ENCODE assay signal across 8 mouse cellular contexts in genomic region chr1:183146795-183147194, GRCm38 (mm10).
DNase-seq lines count a peak whose midpoint lies in the region; ATAC-seq and TF ChIP-seq lines count a peak whose summit lies in the region.

No protein-coding gene starts in this region.

- no peaks in the 10 kb centered on the region for H3K9me3 ChIP-seq in erythroblast, embryonic 14.5 days (ENCODE audit: control insufficient read depth, low read length)
- H3K9me3 ChIP-seq in lung, embryonic 14.5 days (ENCODE audit: low read depth, low read length) = no peaks in the 10 kb centered on the region
- H3K9me3 ChIP-seq in limb, embryonic 12.5 days = no peaks in the 10 kb centered on the region
- no peaks in the 10 kb centered on the region for H3K9me3 ChIP-seq in neural tube, embryonic 15.5 days (replicated peaks)

- DNase-seq in lung, embryonic 14.5 days = no peak
- no peak for DNase-seq in lung, postnatal 4 days
- DNase-seq in thymus, adult 2 months = no peak
- DNase-seq in cerebellum, postnatal 36 days = no peak

- H3K27me3 ChIP-seq in erythroblast, embryonic 14.5 days (ENCODE audit: control insufficient read depth) = no peaks in the 10 kb centered on the region
- H3K27me3 ChIP-seq in lung, embryonic 14.5 days (ENCODE audit: insufficient read depth, low read length) = no peaks in the 10 kb centered on the region
- no peaks in the 10 kb centered on the region; the same call in 1 of the 2 replicates for H3K27me3 ChIP-seq in limb, embryonic 12.5 days
- H3K27me3 ChIP-seq in neural tube, embryonic 15.5 days (replicated peaks) = no peaks in the 10 kb centered on the region
- no peaks in the 10 kb centered on the region for H3K27me3 ChIP-seq in thymus, adult 2 months (ENCODE audit: control insufficient read depth, insufficient read depth, low read length)

- peak overlapping the region; percentile 49 for H3K4me2 ChIP-seq in lung, embryonic 14.5 days
- H3K4me2 ChIP-seq in limb, embryonic 12.5 days = peak overlapping the region; percentile 59
- peak overlapping the region; percentile 20; the same call in 1 of the 2 replicates for H3K4me2 ChIP-seq in neural tube, embryonic 15.5 days

- H3K9ac ChIP-seq in lung, embryonic 14.5 days = peak overlapping the region; percentile 41
- H3K9ac ChIP-seq in limb, embryonic 12.5 days (replicated peaks) = peak overlapping the region; percentile 58
- H3K9ac ChIP-seq in neural tube, embryonic 15.5 days (replicated peaks) = no peak overlapping the region

- no peak for TF ChIP-seq CTCF in lung, embryonic 14.5 days (IDR thresholded peaks at IDR 0.05; ENCODE audit: low read depth)
- no peak for TF ChIP-seq CTCF in thymus, adult 2 months (IDR thresholded peaks at IDR 0.05; ENCODE audit: borderline replicate concordance, control insufficient read depth, extremely low read depth, insufficient read depth, low read length, poor library complexity)

- H3K27ac ChIP-seq in lung, embryonic 14.5 days (ENCODE audit: low read depth) = no peak overlapping the region
- H3K27ac ChIP-seq in limb, embryonic 12.5 days = peak overlapping the region; percentile 74
- H3K27ac ChIP-seq in neural tube, embryonic 15.5 days (replicated peaks) = no peak overlapping the region
- no peak overlapping the region for H3K27ac ChIP-seq in thymus, adult 2 months (ENCODE audit: control insufficient read depth, insufficient read depth, low read length)

- H3K4me3 ChIP-seq in erythroblast, embryonic 14.5 days (replicated peaks) = peak overlapping the region; percentile 1
- peak overlapping the region; percentile 17; the same call in 1 of the 2 replicates for H3K4me3 ChIP-seq in lung, embryonic 14.5 days (ENCODE audit: low read depth, low read length)
- H3K4me3 ChIP-seq in limb, embryonic 12.5 days (replicated peaks) = peak overlapping the region; percentile 44
- no peak overlapping the region for H3K4me3 ChIP-seq in neural tube, embryonic 15.5 days (replicated peaks)
- H3K4me3 ChIP-seq in thymus, adult 2 months (ENCODE audit: control insufficient read depth, insufficient read depth, low read length) = no peak overlapping the region

- WGBS in lung, embryonic 14.5 days = 15% methylated on average over 9 of the region's 9 CpGs
- WGBS in limb, embryonic 12.5 days = 1% methylated on average over 9 of the region's 9 CpGs
- 3% methylated on average over 9 of the region's 9 CpGs for WGBS in neural tube, embryonic 15.5 days
- WGBS in thymus, adult 2 months = 81% methylated on average over 9 of the region's 9 CpGs

- H3K4me1 ChIP-seq in erythroblast, embryonic 14.5 days (ENCODE audit: control insufficient read depth) = peaks cover 4% of the 10 kb centered on the region
- peaks cover 18% of the 10 kb centered on the region; the same call in 1 of the 2 replicates for H3K4me1 ChIP-seq in lung, embryonic 14.5 days (ENCODE audit: insufficient read depth)
- H3K4me1 ChIP-seq in limb, embryonic 12.5 days (replicated peaks) = peaks cover 83% of the 10 kb centered on the region
- peaks cover 44% of the 10 kb centered on the region for H3K4me1 ChIP-seq in neural tube, embryonic 15.5 days
- H3K4me1 ChIP-seq in thymus, adult 2 months (replicated peaks; ENCODE audit: control insufficient read depth, insufficient read depth, low read length) = peaks cover 18% of the 10 kb centered on the region

- ATAC-seq in erythroblast, adult 5-6 weeks (replicated peaks; ENCODE audit: low FRiP score, poor library complexity, severe bottlenecking) = no peak
- ATAC-seq in lung, embryonic 14.5 days (ENCODE audit: insufficient read depth) = no peak
- no peak for ATAC-seq in limb, embryonic 12.5 days (ENCODE audit: insufficient number of reproducible peaks, insufficient read depth, low FRiP score, low TSS enrichment, low read depth)
- ATAC-seq in neural tube, embryonic 15.5 days (ENCODE audit: low FRiP score) = no peak

- TF ChIP-seq POLR2A in thymus, adult 2 months (IDR thresholded peaks at IDR 0.05; ENCODE audit: control insufficient read depth, extremely low read depth, insufficient read depth, low read length, poor library complexity) = no peak

- no peaks in the 10 kb centered on the region for H3K36me3 ChIP-seq in erythroblast, embryonic 14.5 days (ENCODE audit: control insufficient read depth)
- H3K36me3 ChIP-seq in lung, embryonic 14.5 days (ENCODE audit: insufficient read depth) = no peaks in the 10 kb centered on the region
- H3K36me3 ChIP-seq in limb, embryonic 12.5 days = no peaks in the 10 kb centered on the region
- no peaks in the 10 kb centered on the region for H3K36me3 ChIP-seq in neural tube, embryonic 15.5 days
- H3K36me3 ChIP-seq in thymus, adult 2 months (ENCODE audit: control insufficient read depth, insufficient read depth, low read length) = no peaks in the 10 kb centered on the region

Comparison
In these comparisons a context has a peak if more than half of its experiments do, and no peak if none do; other contexts are left out.
1. H3K4me3 ChIP-seq: peak in erythroblast, embryonic 14.5 days (single experiment), lung, embryonic 14.5 days (single experiment) and limb, embryonic 12.5 days (single experiment); none in neural tube, embryonic 15.5 days (single experiment) and thymus, adult 2 months (single experiment).
2. Peak in every context shown above with its lines, with median percentiles within 50 percentile points of each other: H3K4me2 ChIP-seq.